In the genomic region with DNA sequence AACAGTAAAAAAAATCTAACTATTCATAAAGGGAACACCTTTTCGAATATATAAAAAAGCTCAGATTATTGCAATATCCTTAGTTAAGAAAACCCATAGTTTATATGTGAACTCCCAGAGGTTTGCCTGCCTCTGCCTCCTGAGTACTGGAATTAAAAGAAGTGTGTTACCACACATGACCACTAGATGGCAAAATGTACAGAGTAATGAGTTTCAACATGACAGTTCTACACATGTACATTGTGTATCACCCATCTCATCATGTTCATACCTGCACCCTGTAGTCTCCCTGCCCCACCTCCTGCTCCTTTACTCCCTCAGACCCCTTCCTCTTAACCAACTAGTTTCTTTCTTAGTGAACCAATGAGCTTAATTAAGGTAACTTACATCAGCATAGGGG, we compare ENCODE assay signal across 10 mouse cellular contexts. TPM values are rescaled to one million over a fixed set of nuclear protein-coding genes. Genes with fewer than 3 reads are reported as not detected.
DNase-seq lines count a peak whose midpoint lies in the region; ATAC-seq and TF ChIP-seq lines count a peak whose summit lies in the region.
"Had no signal": no experiment of that assay in that cellular context is flagged by ENCODE, and none has a peak within 500 bp of the region (broad histone marks: within the 10 kb centered on the region; RNA-seq: fewer than 3 reads in every experiment).

No protein-coding gene starts in this region.

- no peak overlapping the region for H3K4me3 ChIP-seq in kidney, postnatal 0 days (replicated peaks; ENCODE audit: low read depth, low read length)
- no peak overlapping the region for H3K4me3 ChIP-seq in kidney, embryonic 16.5 days (ENCODE audit: low read length)
- H3K4me3 ChIP-seq in E14TG2a.4 (replicated peaks; ENCODE audit: low read length) = no peak overlapping the region
- no peak overlapping the region for H3K4me3 ChIP-seq in bone marrow, adult 2 months (replicated peaks; ENCODE audit: control insufficient read depth, low read depth, low read length)
- H3K4me3 ChIP-seq: midbrain, embryonic 12.5 days had no signal

- ATAC-seq in kidney, postnatal 0 days (replicated peaks; ENCODE audit: low FRiP score, low read depth) = no peak
- ATAC-seq in kidney, embryonic 16.5 days (ENCODE audit: low FRiP score, low TSS enrichment) = no peak
- ATAC-seq in megakaryocyte progenitor cell, adult 5-6 weeks (replicated peaks; ENCODE audit: poor library complexity) = peak; percentile 75

- H3K9ac ChIP-seq in kidney, postnatal 0 days (ENCODE audit: low read depth, low read length) = no peak overlapping the region
- H3K9ac ChIP-seq in kidney, embryonic 16.5 days (replicated peaks; ENCODE audit: low read length) = no peak overlapping the region
- H3K9ac ChIP-seq: midbrain, embryonic 12.5 days had no signal

- H3K27me3 ChIP-seq in kidney, postnatal 0 days (ENCODE audit: insufficient read depth, low read length) = no peaks in the 10 kb centered on the region
- no peaks in the 10 kb centered on the region for H3K27me3 ChIP-seq in kidney, embryonic 16.5 days (ENCODE audit: insufficient read depth, low read length)
- H3K27me3 ChIP-seq in E14TG2a.4 (ENCODE audit: insufficient read depth, low read length) = no peaks in the 10 kb centered on the region
- H3K27me3 ChIP-seq: midbrain, embryonic 12.5 days had no signal

- H3K27ac ChIP-seq in kidney, postnatal 0 days = no peak overlapping the region
- no peak overlapping the region for H3K27ac ChIP-seq in kidney, embryonic 16.5 days (ENCODE audit: low read length)
- no peak overlapping the region for H3K27ac ChIP-seq in bone marrow, adult 2 months (ENCODE audit: control insufficient read depth, insufficient read depth, low read depth, low read length, poor library complexity)
- H3K27ac ChIP-seq: midbrain, embryonic 12.5 days had no signal

- no peak overlapping the region for H3K4me2 ChIP-seq in kidney, postnatal 0 days (ENCODE audit: low read length)
- H3K4me2 ChIP-seq in kidney, embryonic 16.5 days (replicated peaks; ENCODE audit: low read depth, low read length) = no peak overlapping the region
- H3K4me2 ChIP-seq: midbrain, embryonic 12.5 days had no signal

- H3K36me3 ChIP-seq in kidney, postnatal 0 days (ENCODE audit: insufficient read depth, low read length) = no peaks in the 10 kb centered on the region
- H3K36me3 ChIP-seq in kidney, embryonic 16.5 days (ENCODE audit: insufficient read depth, low read length) = no peaks in the 10 kb centered on the region
- no peaks in the 10 kb centered on the region for H3K36me3 ChIP-seq in E14TG2a.4 (ENCODE audit: insufficient read depth, low read length)
- H3K36me3 ChIP-seq: midbrain, embryonic 12.5 days had no signal

- no peaks in the 10 kb centered on the region for H3K9me3 ChIP-seq in kidney, postnatal 0 days (replicated peaks; ENCODE audit: low read length)
- no peaks in the 10 kb centered on the region for H3K9me3 ChIP-seq in kidney, embryonic 16.5 days (ENCODE audit: low read length)
- no peaks in the 10 kb centered on the region for H3K9me3 ChIP-seq in E14TG2a.4 (ENCODE audit: low read length)
- H3K9me3 ChIP-seq: midbrain, embryonic 12.5 days had no signal

- no peaks in the 10 kb centered on the region for H3K4me1 ChIP-seq in kidney, postnatal 0 days (replicated peaks; ENCODE audit: insufficient read depth, low read length)
- H3K4me1 ChIP-seq in kidney, embryonic 16.5 days (ENCODE audit: insufficient read depth, low read length) = peaks cover 8% of the 10 kb centered on the region; the same call in 1 of the 2 replicates
- H3K4me1 ChIP-seq in E14TG2a.4 (replicated peaks; ENCODE audit: low read depth, low read length) = no peaks in the 10 kb centered on the region
- no peaks in the 10 kb centered on the region for H3K4me1 ChIP-seq in bone marrow, adult 2 months (ENCODE audit: control insufficient read depth, insufficient read depth, low read length)
- H3K4me1 ChIP-seq: midbrain, embryonic 12.5 days had no signal

- TF ChIP-seq POLR2A in bone marrow, adult 2 months (IDR thresholded peaks at IDR 0.05; ENCODE audit: borderline replicate concordance, control insufficient read depth, low read depth, low read length) = no peak

- no peak for DNase-seq in kidney, postnatal 0 days (ENCODE audit: low spot score)
- no peak for DNase-seq in ovary, postnatal 36 days (ENCODE audit: low spot score)
- no peak for DNase-seq in layer of hippocampus, postnatal 36 days
- DNase-seq: cerebellum, adult 11 months; kidney, postnatal 14 days had no signal

- peak; percentile 46; the same call in 1 of the 2 replicates for TF ChIP-seq CTCF in kidney, postnatal 0 days (IDR thresholded peaks at IDR 0.05; ENCODE audit: low read depth)
- TF ChIP-seq CTCF in E14TG2a.4 (conservative IDR thresholded peaks at IDR 0.05; ENCODE audit: low read length) = peak; percentile 69
- 0 out of 2 replicates have a peak, but pooled peaks have one; percentile 32 for TF ChIP-seq CTCF in bone marrow, adult 2 months (IDR thresholded peaks at IDR 0.05; ENCODE audit: control insufficient read depth, insufficient read depth, low read length)

- WGBS in kidney, postnatal 0 days = 77% methylated on average over 1 of the region's 1 CpGs
- WGBS in kidney, embryonic 16.5 days = 81% methylated on average over 1 of the region's 1 CpGs
- WGBS in bone marrow, adult 2 months = 50% methylated on average over 1 of the region's 1 CpGs

RNA-seq across cellular contexts. Expression of a gene that starts 12.0 kb away (rescaled TPM):
- polyA plus RNA-seq in kidney, postnatal 0 days (2015; fragmentation: Nextera tagmentation; extraction: Ambion mirVana) = 45.8 and 48.8 TPM in 2 replicates
- 26.3 and 28.6 TPM in 2 replicates for polyA plus RNA-seq in kidney, embryonic 16.5 days (2015; fragmentation: Nextera tagmentation; extraction: Ambion mirVana)
- 1.8 TPM in 1 of 2 replicates, not detected in the other for polyA plus RNA-seq in bone marrow, adult 2 months (2011; ENCODE audit: insufficient read depth, insufficient read length, low replicate concordance, missing spikeins)
- not detected in 2 replicates for total RNA-seq in megakaryocyte progenitor cell, adult 5-6 weeks (2015)
- not detected in 2 replicates for total RNA-seq in megakaryocyte progenitor cell, adult 5-6 weeks (2017)
- not detected for total RNA-seq in layer of hippocampus, postnatal 36 days (2021)
